Mouse (Mus musculus): ENCODE results near the gene Smyd4.

DNA sequence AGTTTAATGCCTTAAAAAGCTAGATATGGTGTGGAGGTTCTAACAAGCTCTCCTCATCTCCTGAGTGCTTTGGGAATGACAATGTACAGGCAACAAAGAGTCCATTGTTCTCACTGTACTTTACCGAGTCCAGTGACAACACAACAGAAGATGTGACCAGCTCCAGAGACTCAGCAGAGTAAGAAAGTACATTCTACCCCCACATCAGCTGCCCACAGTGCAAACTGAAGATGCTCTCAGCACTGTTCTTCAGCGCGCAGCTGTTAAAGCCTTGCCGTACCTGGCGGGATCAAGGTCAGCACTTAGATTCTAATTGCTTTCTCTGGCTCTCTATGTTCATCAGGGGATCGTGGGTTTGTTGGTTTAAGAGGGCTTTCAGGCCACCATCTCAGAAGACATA lies 36.5 kb upstream of the Smyd4 start:
- TF ChIP-seq MAFK (IDR thresholded peaks at IDR 0.05; ENCODE audit: insufficient read depth, low read depth, low read length): no peak
- no peak for TF ChIP-seq ZC3H11A (IDR thresholded peaks at IDR 0.05; ENCODE audit: borderline replicate concordance, low read depth, low read length)

All from ES-E14 (cell line).